Mouse (Mus musculus): Measurements from ENCODE around the gene Sgpl1. TPM values are rescaled to one million over a fixed set of nuclear protein-coding genes. Genes with fewer than 3 reads are reported as not detected.
A peak's percentile ranks its signal among the peaks of the same experiment; 100 is the strongest.

Sgpl1 gene
- polyA plus RNA-seq, 1 experiment: 43.9 TPM

GRCm38 (mm10) chr10:61059101-61059500 is 88.4 kb downstream of the Sgpl1 start:
- Histone ChIP-seq H3K79me2 (ENCODE audit: control insufficient read depth, insufficient read depth) (no peaks in the 10 kb centered on the region), H3K4me3 (ENCODE audit: insufficient read depth, poor library complexity, severe bottlenecking) (no peak overlapping the region), H3K36me3 (ENCODE audit: control insufficient read depth, insufficient read depth) (no peaks in the 10 kb centered on the region), H3ac (ENCODE audit: control insufficient read depth, insufficient read length, low read depth) (no peak overlapping the region), H3K27me3 (ENCODE audit: control insufficient read depth, insufficient read depth, insufficient read length) (peaks cover 12% of the 10 kb centered on the region), H3K79me3 (ENCODE audit: low read depth) (no peaks in the 10 kb centered on the region)
- TF ChIP-seq FOSL1 (IDR thresholded peaks at IDR 0.05; ENCODE audit: insufficient read depth, low read length, poor library complexity, severe bottlenecking): no peak
- no peak for TF ChIP-seq MYOG (IDR thresholded peaks at IDR 0.05; ENCODE audit: control insufficient read depth, extremely low read depth, insufficient read length)
- TF ChIP-seq MAX (IDR thresholded peaks at IDR 0.05): no peak
- no peak for TF ChIP-seq USF1 (IDR thresholded peaks at IDR 0.05; ENCODE audit: low read depth)
- no peak for TF ChIP-seq MYOD1 (IDR thresholded peaks at IDR 0.05; ENCODE audit: control insufficient read depth, insufficient read length, low read depth)
- no peak for TF ChIP-seq CEBPB (IDR thresholded peaks at IDR 0.05; ENCODE audit: low read depth)
- TF ChIP-seq CTCF (IDR thresholded peaks at IDR 0.05; ENCODE audit: control insufficient read depth, insufficient read depth, insufficient read length): no peak

DNA sequence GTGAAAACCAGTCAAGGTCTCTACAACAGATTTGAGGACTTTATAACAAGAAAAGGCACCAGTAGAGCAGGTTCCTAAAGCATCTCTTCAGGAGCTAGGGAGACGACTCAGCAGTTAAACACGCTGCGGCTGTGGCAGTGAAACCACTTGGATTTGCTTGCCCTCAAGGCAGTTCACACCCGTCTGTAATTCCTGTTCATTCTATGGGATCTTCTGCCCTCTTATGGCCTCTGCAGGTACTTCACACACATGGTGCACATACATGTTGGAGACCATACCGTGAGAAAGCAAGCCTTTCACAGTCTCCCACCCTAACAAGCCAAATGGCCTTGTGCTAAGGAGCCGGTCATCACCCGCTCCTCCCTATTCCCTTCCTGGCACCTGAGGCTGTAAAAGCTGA is 90.8 kb downstream of the Sgpl1 start:
- Histone ChIP-seq H3ac (ENCODE audit: control insufficient read depth, insufficient read length, low read depth) (no peak overlapping the region), H3K79me3 (ENCODE audit: low read depth) (no peaks in the 10 kb centered on the region), H3K4me3 (ENCODE audit: insufficient read depth, poor library complexity, severe bottlenecking) (no peak overlapping the region), H3K27me3 (ENCODE audit: control insufficient read depth, insufficient read depth, insufficient read length) (peaks cover 24% of the 10 kb centered on the region), H3K36me3 (ENCODE audit: control insufficient read depth, insufficient read depth) (no peaks in the 10 kb centered on the region), H3K79me2 (ENCODE audit: control insufficient read depth, insufficient read depth) (no peaks in the 10 kb centered on the region)
- TF ChIP-seq MYOD1 (IDR thresholded peaks at IDR 0.05; ENCODE audit: control insufficient read depth, insufficient read length, low read depth): no peak
- TF ChIP-seq MAX (IDR thresholded peaks at IDR 0.05): no peak
- no peak for TF ChIP-seq USF1 (IDR thresholded peaks at IDR 0.05; ENCODE audit: low read depth)
- no peak for TF ChIP-seq MYOG (IDR thresholded peaks at IDR 0.05; ENCODE audit: control insufficient read depth, extremely low read depth, insufficient read length)
- TF ChIP-seq CTCF (IDR thresholded peaks at IDR 0.05; ENCODE audit: control insufficient read depth, insufficient read depth, insufficient read length): no peak
- TF ChIP-seq FOSL1 (IDR thresholded peaks at IDR 0.05; ENCODE audit: insufficient read depth, low read length, poor library complexity, severe bottlenecking): no peak
- TF ChIP-seq CEBPB (IDR thresholded peaks at IDR 0.05; ENCODE audit: low read depth): no peak

DNA sequence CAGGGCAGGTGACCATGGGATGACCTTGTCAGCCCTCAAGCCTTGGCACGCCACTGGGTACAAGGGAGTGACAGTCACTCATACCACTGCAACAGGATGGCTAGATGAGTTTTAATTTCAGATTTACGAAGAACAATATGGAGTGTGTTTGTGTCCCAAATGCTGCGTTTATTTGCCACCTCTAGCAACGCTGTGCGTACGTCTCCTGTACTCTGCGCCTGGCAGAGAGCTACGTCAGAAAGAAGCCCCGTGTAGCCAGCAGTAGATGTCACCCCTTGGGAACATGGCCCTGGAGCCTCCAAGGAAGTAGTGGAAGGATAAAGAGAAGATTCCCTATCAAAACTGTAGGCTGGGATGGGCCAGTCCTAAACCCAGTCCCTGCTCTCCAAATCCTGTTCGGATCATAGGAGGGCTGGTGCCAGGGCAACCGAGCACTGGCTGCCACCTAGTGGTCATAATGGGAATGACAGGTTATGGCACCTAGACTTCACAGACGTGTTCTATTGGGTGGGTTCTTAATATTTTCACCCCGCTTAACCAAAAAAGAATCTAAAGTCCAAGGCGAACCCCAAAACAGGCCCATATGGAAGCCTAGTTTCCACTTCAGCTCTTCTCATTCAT is 95.4 kb downstream of the Sgpl1 start:
- no peaks in the 10 kb centered on the region for H3K36me3 ChIP-seq (ENCODE audit: control insufficient read depth, insufficient read depth)

More for the DNA sequence above, 95.4 kb downstream of the Sgpl1 start:
- Histone ChIP-seq H3ac (ENCODE audit: control insufficient read depth, insufficient read length, low read depth) (no peak overlapping the region), H3K79me3 (ENCODE audit: low read depth) (no peaks in the 10 kb centered on the region), H3K79me2 (ENCODE audit: control insufficient read depth, insufficient read depth) (no peaks in the 10 kb centered on the region), H3K4me3 (ENCODE audit: insufficient read depth, poor library complexity, severe bottlenecking) (no peak overlapping the region), H3K27me3 (ENCODE audit: control insufficient read depth, insufficient read depth, insufficient read length) (peaks cover 24% of the 10 kb centered on the region)
- no peak for TF ChIP-seq MYOG (IDR thresholded peaks at IDR 0.05; ENCODE audit: control insufficient read depth, extremely low read depth, insufficient read length)
- TF ChIP-seq CTCF (IDR thresholded peaks at IDR 0.05; ENCODE audit: control insufficient read depth, insufficient read depth, insufficient read length): peak; percentile 83
- TF ChIP-seq USF1 (IDR thresholded peaks at IDR 0.05; ENCODE audit: low read depth): no peak
- no peak for TF ChIP-seq FOSL1 (IDR thresholded peaks at IDR 0.05; ENCODE audit: insufficient read depth, low read length, poor library complexity, severe bottlenecking)
- no peak for TF ChIP-seq CEBPB (IDR thresholded peaks at IDR 0.05; ENCODE audit: low read depth)
- TF ChIP-seq MAX (IDR thresholded peaks at IDR 0.05): no peak
- TF ChIP-seq MYOD1 (IDR thresholded peaks at IDR 0.05; ENCODE audit: control insufficient read depth, insufficient read length, low read depth): no peak

Small RNA genes within 50 kb of the gene (microRNA-seq; reads per million reads assigned to microRNA genes)
- not detected for gene Gm44308 (ENCODE audit: borderline microRNAs expressed)

Other genes starting within 250 kb of the Sgpl1 start
- 0.28 TPM for gene Pcbd1, start 58.4 kb downstream of the Sgpl1 start, polyA plus RNA-seq (2012; fragmentation: generic; extraction: Trizol)
- not detected for gene Tbata, start 24.3 kb upstream of the Sgpl1 start, polyA plus RNA-seq (2012; fragmentation: generic; extraction: Trizol)
- 7.0 TPM for gene Adamts14, start 125.7 kb upstream of the Sgpl1 start, polyA plus RNA-seq (2012; fragmentation: generic; extraction: Trizol)
- not detected for gene Prf1, start 150.1 kb upstream of the Sgpl1 start, polyA plus RNA-seq (2012; fragmentation: generic; extraction: Trizol)
- 8.9 TPM for gene Pald1, start 235.8 kb upstream of the Sgpl1 start, polyA plus RNA-seq (2012; fragmentation: generic; extraction: Trizol)

Data from C2C12 (cell line).